Mouse (Mus musculus) adrenal gland, postnatal 14 days (tissue): ENCODE measurements around the gene Tmem131l. TPM values are rescaled to one million over a fixed set of nuclear protein-coding genes. Genes with fewer than 3 reads are reported as not detected.

ENCODE experiments used
- DNase-seq: peaks from one replicate; pipeline ENCODE4 v3.0.0; 2021; ENCODE audit warnings: mixed read lengths
- total RNA-seq: library from RNA; stranded (reverse); gene quantifications from 2 replicates; pipeline ENCODE4 v1.2.3, GENCODE M21; 2021

Tmem131l gene
- total RNA-seq, 1 experiment from 2014 or later, result 45.7 TPM

DNA sequence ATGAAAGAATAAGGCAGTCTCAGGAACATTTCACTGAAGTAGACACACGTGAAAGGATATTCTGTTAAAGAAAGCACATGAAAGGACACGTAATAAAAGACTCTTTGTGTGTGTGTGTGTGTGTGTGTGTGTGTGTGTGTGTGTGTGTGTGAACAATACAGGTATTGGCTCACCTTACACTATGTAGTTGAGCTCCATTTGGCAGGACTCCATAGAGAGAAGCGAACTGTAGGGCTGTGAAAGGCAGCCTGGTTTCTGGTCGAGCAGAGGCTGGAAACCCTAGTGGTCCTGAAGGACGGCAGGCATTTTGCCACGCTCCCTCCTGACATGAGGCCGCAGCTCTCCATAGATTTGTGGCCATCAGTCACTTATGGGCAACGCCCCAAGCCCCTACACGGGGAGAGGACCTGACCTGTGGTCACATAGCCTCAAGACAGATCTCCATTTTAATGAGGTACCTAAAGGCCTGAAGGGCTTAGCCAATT, 175.9 kb downstream of the Tmem131l start:
- DNase-seq, result no peak

DNA sequence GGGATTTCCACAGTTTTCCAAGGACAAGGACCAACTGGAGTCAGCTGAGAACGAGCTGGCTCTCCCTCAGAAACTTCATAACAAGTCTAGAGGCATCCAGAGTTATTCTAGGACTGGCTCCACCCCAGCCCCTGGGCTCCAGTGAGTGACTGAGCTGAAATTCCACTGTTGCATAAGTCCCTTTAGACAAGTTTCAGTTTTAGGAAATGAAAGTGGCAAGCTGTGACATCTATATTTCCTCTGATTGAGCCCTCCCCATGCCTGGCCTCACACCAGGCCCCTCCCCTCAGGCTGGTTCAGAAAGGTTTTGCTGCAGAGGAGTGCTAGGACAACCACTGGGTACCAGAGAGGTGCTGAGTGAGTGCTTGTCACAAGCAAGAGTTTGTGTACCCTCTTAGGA, 177.0 kb downstream of the Tmem131l start:
- DNase-seq, result peak; percentile 82

DNA sequence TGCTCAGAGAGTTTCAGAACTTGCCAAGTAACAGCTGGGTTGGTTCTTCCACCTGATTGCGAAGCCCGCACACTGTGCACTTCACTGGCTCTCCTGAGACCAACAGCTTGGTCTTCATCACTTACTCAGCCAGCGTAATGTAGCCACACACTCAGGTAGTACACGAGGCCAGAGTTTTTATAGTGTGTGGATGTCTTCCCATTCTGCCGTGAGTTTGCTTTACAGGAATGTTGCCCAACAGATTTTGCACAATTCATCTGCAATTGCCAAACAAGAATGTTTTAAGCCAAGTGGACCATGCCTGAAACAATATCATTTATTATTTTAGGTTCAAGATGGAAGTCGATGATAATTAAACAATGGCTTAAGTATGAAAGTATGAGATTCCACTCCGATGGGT, 180.4 kb downstream of the Tmem131l start:
- no peak for DNase-seq

DNA sequence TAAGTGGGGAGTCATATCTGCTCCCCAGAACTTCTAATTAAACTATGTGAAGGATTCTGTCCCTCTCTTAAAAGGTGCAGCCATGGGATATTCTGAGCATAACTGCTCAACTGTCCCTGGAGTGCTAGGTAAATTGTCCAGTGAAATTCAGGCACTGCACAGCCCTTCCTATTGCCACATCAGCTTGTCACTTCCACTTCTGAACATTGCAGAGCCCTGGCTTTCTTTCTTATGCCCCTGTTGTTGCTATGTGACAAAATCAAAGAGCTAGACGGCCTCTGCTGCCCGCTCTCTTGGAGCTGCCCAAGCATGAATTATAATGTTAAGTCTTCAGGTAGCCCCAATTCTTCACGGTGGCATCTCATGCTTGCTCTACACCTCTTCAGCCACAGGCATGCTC, 180.9 kb downstream of the Tmem131l start:
- no peak for DNase-seq

DNA sequence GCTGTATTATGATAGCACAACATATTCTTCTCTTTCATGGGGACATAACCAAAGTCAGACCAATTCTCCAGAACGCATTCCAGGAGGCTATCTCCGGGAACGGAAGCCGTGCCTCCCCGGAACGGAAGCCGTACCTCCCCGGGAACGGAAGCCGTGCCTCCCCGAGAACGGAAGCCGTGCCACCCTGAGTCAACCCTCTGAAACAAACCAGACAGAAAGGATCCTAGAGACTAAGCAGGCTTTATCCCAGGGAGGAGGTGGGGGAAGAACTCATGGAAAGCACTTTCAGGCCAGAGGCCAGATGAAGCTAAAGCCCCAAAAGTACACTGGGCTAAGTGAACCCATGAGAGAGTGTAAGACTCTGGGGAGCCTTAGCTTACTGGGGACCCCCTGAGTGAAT, 182.4 kb downstream of the Tmem131l start:
- no peak for DNase-seq

DNA sequence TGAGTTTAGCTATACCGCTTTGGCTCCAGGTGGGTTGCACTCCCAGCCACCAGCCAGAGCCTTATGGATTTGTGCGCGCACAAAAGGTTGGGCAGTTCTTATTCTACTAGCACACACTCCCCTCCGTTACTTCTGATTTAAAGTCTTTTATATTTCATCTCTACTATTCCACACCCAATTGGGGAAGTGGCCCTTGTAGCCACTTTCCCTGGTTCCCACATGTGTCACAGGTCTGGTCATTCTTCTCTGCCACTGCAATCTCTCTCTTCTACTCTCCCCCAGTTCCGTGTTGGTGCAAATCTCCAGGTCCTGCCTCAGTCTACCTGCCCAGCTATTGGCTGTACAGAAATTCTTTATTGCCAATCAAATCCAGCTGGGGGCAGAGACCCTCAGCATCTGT, 184.3 kb downstream of the Tmem131l start:
- no peak for DNase-seq

DNA sequence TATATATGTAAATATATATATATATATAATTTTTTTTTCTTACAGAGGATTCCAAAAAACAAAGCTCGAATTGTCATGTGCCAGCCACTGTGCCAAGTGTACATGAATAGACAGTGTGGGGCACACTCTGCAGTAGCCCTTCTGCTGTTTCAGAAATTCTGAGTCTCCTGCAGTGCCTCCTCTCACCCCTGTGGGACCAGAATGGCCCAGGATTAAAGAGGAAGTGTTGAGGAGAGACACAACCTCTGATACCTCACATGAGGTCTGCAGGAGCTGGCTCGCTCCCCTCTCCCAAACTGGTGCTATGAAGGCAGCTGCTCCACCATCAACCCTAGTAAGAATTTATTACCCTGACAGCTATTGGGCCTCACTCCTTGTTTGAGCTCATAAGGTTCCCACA, 190.6 kb downstream of the Tmem131l start:
- no peak for DNase-seq

Other genes starting within 250 kb of the Tmem131l start
- gene Tlr2, start 198.4 kb downstream of the Tmem131l start, total RNA-seq, result 2.4 and 3.4 TPM in 2 replicates
- 23.0 and 27.2 TPM in 2 replicates for gene Mnd1, start 115.6 kb upstream of the Tmem131l start, total RNA-seq
- gene Gm6525, start 133.9 kb upstream of the Tmem131l start, total RNA-seq, result 0.33 TPM in 1 of 2 replicates, not detected in the other